Mouse (Mus musculus): ENCODE results near the gene Tbc1d8. TPM values are rescaled to one million over a fixed set of nuclear protein-coding genes. Genes with fewer than 3 reads are reported as not detected.

The Tbc1d8 gene
- polyA plus RNA-seq, 1 experiment: 0.93 TPM

GRCm38 (mm10) chr1:39373378-39373777, 105.2 kb downstream of the Tbc1d8 start:
- TF ChIP-seq GATA1 (IDR thresholded peaks at IDR 0.05; ENCODE audit: low read length): no peak

GRCm38 (mm10) chr1:39372220-39372843, 106.2 kb downstream of the Tbc1d8 start:
- no peak for TF ChIP-seq GATA1 (IDR thresholded peaks at IDR 0.05; ENCODE audit: low read length)

- TF ChIP-seq GATA1 (IDR thresholded peaks at IDR 0.05; ENCODE audit: low read length): no peak
Measured at GRCm38 (mm10) chr1:39370431-39370830, 108.1 kb downstream of the Tbc1d8 start.

GRCm38 (mm10) chr1:39368267-39368841, 110.2 kb downstream of the Tbc1d8 start:
- TF ChIP-seq GATA1 (IDR thresholded peaks at IDR 0.05; ENCODE audit: low read length): no peak

GRCm38 (mm10) chr1:39367601-39368266, 110.8 kb downstream of the Tbc1d8 start, which contains the start of gene Rpl31:
Gene Rpl31, plus strand, starts transcription at chr1:39367842.
- TF ChIP-seq GATA1 (IDR thresholded peaks at IDR 0.05; ENCODE audit: low read length): no peak

- TF ChIP-seq GATA1 (IDR thresholded peaks at IDR 0.05; ENCODE audit: low read length): no peak
Measured at GRCm38 (mm10) chr1:39367045-39367444, 111.5 kb downstream of the Tbc1d8 start.

- no peak for TF ChIP-seq GATA1 (IDR thresholded peaks at IDR 0.05; ENCODE audit: low read length)
Measured at GRCm38 (mm10) chr1:39365562-39365961, 113.0 kb downstream of the Tbc1d8 start.

- TF ChIP-seq GATA1 (IDR thresholded peaks at IDR 0.05; ENCODE audit: low read length): no peak
Measured at GRCm38 (mm10) chr1:39362515-39362893, 116.1 kb downstream of the Tbc1d8 start.

- TF ChIP-seq GATA1 (IDR thresholded peaks at IDR 0.05; ENCODE audit: low read length): no peak
Measured at GRCm38 (mm10) chr1:39361754-39362514, 116.6 kb downstream of the Tbc1d8 start.

- TF ChIP-seq GATA1 (IDR thresholded peaks at IDR 0.05; ENCODE audit: low read length): no peak
Measured at GRCm38 (mm10) chr1:39349427-39349826, 129.1 kb downstream of the Tbc1d8 start.

- no peak for TF ChIP-seq GATA1 (IDR thresholded peaks at IDR 0.05; ENCODE audit: low read length)
Measured at GRCm38 (mm10) chr1:39349001-39349400, 129.6 kb downstream of the Tbc1d8 start.

- TF ChIP-seq GATA1 (IDR thresholded peaks at IDR 0.05; ENCODE audit: low read length): no peak
Measured at GRCm38 (mm10) chr1:39344981-39345600, 133.5 kb downstream of the Tbc1d8 start.

- TF ChIP-seq GATA1 (IDR thresholded peaks at IDR 0.05; ENCODE audit: low read length): no peak
Measured at GRCm38 (mm10) chr1:39343242-39343641, 135.3 kb downstream of the Tbc1d8 start.

GRCm38 (mm10) chr1:39341807-39342206, 136.7 kb downstream of the Tbc1d8 start:
- no peak for TF ChIP-seq GATA1 (IDR thresholded peaks at IDR 0.05; ENCODE audit: low read length)

GRCm38 (mm10) chr1:39340647-39341046, 137.9 kb downstream of the Tbc1d8 start:
- no peak for TF ChIP-seq GATA1 (IDR thresholded peaks at IDR 0.05; ENCODE audit: low read length)

GRCm38 (mm10) chr1:39340156-39340555, 138.4 kb downstream of the Tbc1d8 start:
- no peak for TF ChIP-seq GATA1 (IDR thresholded peaks at IDR 0.05; ENCODE audit: low read length)

Data from G1E-ER4 (cell line).